ENCODE assay signal across 9 mouse cellular contexts in genomic region chr15:3707089-3708078, GRCm38 (mm10).
DNase-seq lines count a peak whose midpoint lies in the region; ATAC-seq and TF ChIP-seq lines count a peak whose summit lies in the region.
"Had no signal": no experiment of that assay in that cellular context is flagged by ENCODE, and none has a peak within 500 bp of the region (broad histone marks: within the 10 kb centered on the region; RNA-seq: fewer than 3 reads in every experiment).

No protein-coding gene starts in this region.

- H3ac ChIP-seq in C2C12 (ENCODE audit: control insufficient read depth, insufficient read length, low read depth) = no peak overlapping the region

- DNase-seq in embryonic facial prominence, embryonic 14.5 days (ENCODE audit: low spot score) = peak; percentile 58
- DNase-seq in embryonic facial prominence, embryonic 10.5 days (ENCODE audit: low spot score) = no peak
- DNase-seq in cerebellum, postnatal 36 days = peak; percentile 2 to 11
- DNase-seq in lung, embryonic 14.5 days = peak; percentile 59
- DNase-seq: liver, postnatal 0 days had no signal

- H3K4me3 ChIP-seq in embryonic facial prominence, embryonic 14.5 days (ENCODE audit: low read depth, low read length) = no peak overlapping the region
- H3K4me3 ChIP-seq in embryonic facial prominence, embryonic 10.5 days = no peak overlapping the region
- H3K4me3 ChIP-seq in C2C12 (ENCODE audit: insufficient read depth, poor library complexity, severe bottlenecking) = no peak overlapping the region
- H3K4me3 ChIP-seq in lung, embryonic 14.5 days (ENCODE audit: low read depth, low read length) = no peak overlapping the region
- no peak overlapping the region for H3K4me3 ChIP-seq in hindbrain, embryonic 16.5 days (ENCODE audit: low read length)

- TF ChIP-seq CTCF in C2C12 (IDR thresholded peaks at IDR 0.05; ENCODE audit: control insufficient read depth, insufficient read depth, insufficient read length) = no peak
- no peak for TF ChIP-seq CTCF in lung, embryonic 14.5 days (IDR thresholded peaks at IDR 0.05; ENCODE audit: low read depth)

- no peaks in the 10 kb centered on the region for H3K27me3 ChIP-seq in embryonic facial prominence, embryonic 14.5 days (replicated peaks; ENCODE audit: control insufficient read depth, insufficient read depth, low read length)
- no peaks in the 10 kb centered on the region for H3K27me3 ChIP-seq in embryonic facial prominence, embryonic 10.5 days (replicated peaks; ENCODE audit: low read depth, poor library complexity, severe bottlenecking)
- H3K27me3 ChIP-seq in C2C12 (ENCODE audit: control insufficient read depth, insufficient read depth, insufficient read length) = no peaks in the 10 kb centered on the region
- H3K27me3 ChIP-seq in lung, embryonic 14.5 days (ENCODE audit: insufficient read depth, low read length) = no peaks in the 10 kb centered on the region
- no peaks in the 10 kb centered on the region for H3K27me3 ChIP-seq in hindbrain, embryonic 16.5 days (replicated peaks; ENCODE audit: control insufficient read depth, insufficient read depth, low read length)

- no peaks in the 10 kb centered on the region for H3K9me3 ChIP-seq in embryonic facial prominence, embryonic 14.5 days (ENCODE audit: control insufficient read depth, low read length)
- no peaks in the 10 kb centered on the region for H3K9me3 ChIP-seq in embryonic facial prominence, embryonic 10.5 days
- H3K9me3 ChIP-seq in lung, embryonic 14.5 days (ENCODE audit: low read depth, low read length) = no peaks in the 10 kb centered on the region
- H3K9me3 ChIP-seq in hindbrain, embryonic 16.5 days (ENCODE audit: control insufficient read depth, low read length) = no peaks in the 10 kb centered on the region

- H3K79me2 ChIP-seq in C2C12 (ENCODE audit: control insufficient read depth, insufficient read depth) = no peaks in the 10 kb centered on the region

- no peaks in the 10 kb centered on the region for H3K36me3 ChIP-seq in embryonic facial prominence, embryonic 14.5 days (ENCODE audit: control insufficient read depth, insufficient read depth, low read length)
- no peaks in the 10 kb centered on the region for H3K36me3 ChIP-seq in embryonic facial prominence, embryonic 10.5 days (replicated peaks)
- no peaks in the 10 kb centered on the region for H3K36me3 ChIP-seq in C2C12 (ENCODE audit: control insufficient read depth, insufficient read depth)
- no peaks in the 10 kb centered on the region for H3K36me3 ChIP-seq in lung, embryonic 14.5 days (ENCODE audit: insufficient read depth)
- no peaks in the 10 kb centered on the region for H3K36me3 ChIP-seq in hindbrain, embryonic 16.5 days (ENCODE audit: control insufficient read depth, insufficient read depth, low read length)

- no peak overlapping the region for H3K9ac ChIP-seq in embryonic facial prominence, embryonic 14.5 days (ENCODE audit: low read depth, low read length)
- no peak overlapping the region for H3K9ac ChIP-seq in lung, embryonic 14.5 days
- no peak overlapping the region for H3K9ac ChIP-seq in hindbrain, embryonic 16.5 days (ENCODE audit: low read depth, low read length)
- H3K9ac ChIP-seq: liver, postnatal 0 days had no signal

- ATAC-seq in embryonic facial prominence, embryonic 14.5 days (ENCODE audit: low read depth) = 0 out of 2 replicates have a peak, but pooled peaks have one; percentile 15
- peak; percentile 80 for ATAC-seq in lung, embryonic 14.5 days (ENCODE audit: insufficient read depth)
- no peak for ATAC-seq in inflammation-experienced regulatory T-cells, adult 6 months
- no peak for ATAC-seq in megakaryocyte progenitor cell, adult 5-6 weeks (replicated peaks; ENCODE audit: poor library complexity)
- ATAC-seq in hindbrain, embryonic 16.5 days = no peak
- ATAC-seq: liver, postnatal 0 days had no signal

- H3K79me3 ChIP-seq in C2C12 (ENCODE audit: low read depth) = no peaks in the 10 kb centered on the region

- H3K27ac ChIP-seq in embryonic facial prominence, embryonic 14.5 days (replicated peaks; ENCODE audit: low read depth, low read length) = 0 out of 2 replicates have a peak overlapping the region, but pooled peaks have one; percentile 4
- H3K27ac ChIP-seq in embryonic facial prominence, embryonic 10.5 days (replicated peaks) = no peak overlapping the region
- H3K27ac ChIP-seq in lung, embryonic 14.5 days (ENCODE audit: low read depth) = no peak overlapping the region; the same call in 1 of the 2 replicates
- H3K27ac ChIP-seq in hindbrain, embryonic 16.5 days (ENCODE audit: low read depth, low read length) = no peak overlapping the region

- 58% methylated on average over 11 of the region's 11 CpGs for WGBS in embryonic facial prominence, embryonic 14.5 days
- WGBS in embryonic facial prominence, embryonic 10.5 days = 76% methylated on average over 11 of the region's 11 CpGs
- 54% methylated on average over 11 of the region's 11 CpGs for WGBS in lung, embryonic 14.5 days
- WGBS in hindbrain, embryonic 16.5 days = 78% methylated on average over 11 of the region's 11 CpGs

- H3K4me2 ChIP-seq in embryonic facial prominence, embryonic 14.5 days (ENCODE audit: low read depth, low read length) = no peak overlapping the region
- no peak overlapping the region for H3K4me2 ChIP-seq in lung, embryonic 14.5 days
- no peak overlapping the region for H3K4me2 ChIP-seq in hindbrain, embryonic 16.5 days (ENCODE audit: low read length)

- no peaks in the 10 kb centered on the region for H3K4me1 ChIP-seq in embryonic facial prominence, embryonic 14.5 days (ENCODE audit: control insufficient read depth, insufficient read depth, low read length)
- no peaks in the 10 kb centered on the region for H3K4me1 ChIP-seq in embryonic facial prominence, embryonic 10.5 days
- 0 out of 2 replicates have a peak, but pooled peaks cover 4% of the 10 kb centered on the region for H3K4me1 ChIP-seq in lung, embryonic 14.5 days (ENCODE audit: insufficient read depth)
- H3K4me1 ChIP-seq in hindbrain, embryonic 16.5 days (ENCODE audit: control insufficient read depth, insufficient read depth, low read depth, low read length) = no peaks in the 10 kb centered on the region

TF ChIP-seq in C2C12, 6 proteins besides CTCF, POLR2A, EP300 and RAD21:
- TF ChIP-seq MYOD1 (IDR thresholded peaks at IDR 0.05; ENCODE audit: control insufficient read depth, insufficient read length, low read depth) (peak; percentile 78), CEBPB (IDR thresholded peaks at IDR 0.05; ENCODE audit: low read depth) (peak; percentile 91), MYOG (IDR thresholded peaks at IDR 0.05; ENCODE audit: control insufficient read depth, extremely low read depth, insufficient read length) (no peak), FOSL1 (IDR thresholded peaks at IDR 0.05; ENCODE audit: insufficient read depth, low read length, poor library complexity, severe bottlenecking) (no peak), MAX (IDR thresholded peaks at IDR 0.05) (no peak), USF1 (IDR thresholded peaks at IDR 0.05; ENCODE audit: low read depth) (no peak)

Comparison
In these comparisons a context has a peak if more than half of its experiments do, and no peak if none do; other contexts are left out.
1. ATAC-seq: peak in embryonic facial prominence, embryonic 14.5 days (single experiment) and lung, embryonic 14.5 days (single experiment); none in inflammation-experienced regulatory T-cells, adult 6 months (single experiment), megakaryocyte progenitor cell, adult 5-6 weeks (single experiment) and hindbrain, embryonic 16.5 days (single experiment).